Mouse (Mus musculus) layer of hippocampus, postnatal 10 days (tissue): ENCODE data around the gene Spint5. TPM values are rescaled to one million over a fixed set of nuclear protein-coding genes. Genes with fewer than 3 reads are reported as not detected.

Experiments
- total RNA-seq, 2 experiments: library from RNA; stranded (reverse); gene quantifications; 2 replicates each; pipeline ENCODE4 v1.2.3; 2021

Gene Spint5
- total RNA-seq, 2 experiments from 2014 or later: not detected

Other genes with a start within 250 kb of the Spint5 start
- gene Trp53tg5, start 241.6 kb upstream of the Spint5 start, total RNA-seq: not detected
- gene Dbndd2, start 229.2 kb upstream of the Spint5 start, total RNA-seq: 10 to 100 TPM; 58.9 to 61.0 TPM
- 100 to 1,000 TPM; 106 to 109 TPM for gene Pigt, start 217.8 kb upstream of the Spint5 start, total RNA-seq
- gene Wfdc2, start 152.9 kb upstream of the Spint5 start, total RNA-seq: under 1 TPM in 1 of 2 experiments, not detected in 1; 0.73 TPM
- not detected for gene Spint3, start 141.8 kb upstream of the Spint5 start, total RNA-seq
- gene Wfdc6a, start 129.9 kb upstream of the Spint5 start, total RNA-seq: 1 to 10 TPM in 1 of 2 experiments, under 1 TPM in 1; 0.78 to 2.2 TPM
- not detected for gene Eppin, start 121.7 kb upstream of the Spint5 start, total RNA-seq
- not detected for gene Wfdc6b, start 101.8 kb upstream of the Spint5 start, total RNA-seq
- gene Wfdc8, start 101.7 kb upstream of the Spint5 start, total RNA-seq: not detected
- not detected for gene Wfdc16, start 76.5 kb upstream of the Spint5 start, total RNA-seq
- not detected for gene Wfdc10, start 59.3 kb upstream of the Spint5 start, total RNA-seq
- gene Wfdc9, start 58.7 kb upstream of the Spint5 start, total RNA-seq: not detected
- gene Wfdc11, start 41.2 kb upstream of the Spint5 start, total RNA-seq: not detected
- not detected for gene Wfdc13, start 30.2 kb upstream of the Spint5 start, total RNA-seq
- not detected for gene Spint4, start 16.8 kb upstream of the Spint5 start, total RNA-seq
- 1 to 10 TPM in 1 of 2 experiments, under 1 TPM in 1; 0.87 to 1.4 TPM for gene Wfdc3, start 30.6 kb downstream of the Spint5 start, total RNA-seq
- 10 to 100 TPM; 41.9 to 46.0 TPM for gene Dnttip1, start 30.7 kb downstream of the Spint5 start, total RNA-seq
- 1 to 10 TPM; 6.9 to 8.3 TPM for gene Ube2c, start 54.6 kb downstream of the Spint5 start, total RNA-seq
- gene Tnnc2, start 64.7 kb downstream of the Spint5 start, total RNA-seq: not detected
- gene Snx21, start 70.5 kb downstream of the Spint5 start, total RNA-seq: 10 to 100 TPM; 41.3 to 43.6 TPM
- 10 to 100 TPM; 24.1 to 28.6 TPM for gene Acot8, start 89.6 kb downstream of the Spint5 start, total RNA-seq
- gene Zswim3, start 89.8 kb downstream of the Spint5 start, total RNA-seq: 1 to 10 TPM; 8.9 to 9.4 TPM
- gene Zswim1, start 107.4 kb downstream of the Spint5 start, total RNA-seq: 10 to 100 TPM; 18.5 to 18.7 TPM
- gene Spata25, start 113.2 kb downstream of the Spint5 start, total RNA-seq: 1 to 10 TPM in 1 of 2 experiments, not detected in 1; 1.6 TPM
- 10 to 100 TPM; 70.8 to 76.9 TPM for gene Ctsa, start 117.6 kb downstream of the Spint5 start, total RNA-seq
- gene Neurl2, start 118.2 kb downstream of the Spint5 start, total RNA-seq: 1 to 10 TPM; 3.5 to 4.7 TPM
- 10 to 100 TPM; 72.9 to 79.2 TPM for gene Pltp, start 142.4 kb downstream of the Spint5 start, total RNA-seq
- gene Pcif1, start 164.0 kb downstream of the Spint5 start, total RNA-seq: 10 to 100 TPM; 45.0 to 50.9 TPM
- gene Zfp335, start 196.5 kb downstream of the Spint5 start, total RNA-seq: 10 to 100 TPM; 24.0 to 24.1 TPM
- gene Mmp9, start 225.5 kb downstream of the Spint5 start, total RNA-seq: 1 to 10 TPM; 2.8 TPM
- 100 to 1,000 TPM; 252 to 272 TPM for gene Slc12a5, start 245.5 kb downstream of the Spint5 start, total RNA-seq